Mouse (Mus musculus) adrenal gland, adult 8-10 months (tissue): ENCODE data around the gene Ext2. TPM values are rescaled to one million over a fixed set of nuclear protein-coding genes. Genes with fewer than 3 reads are reported as not detected.

ENCODE experiments used
- DNase-seq: peaks from one replicate; pipeline ENCODE4 v3.0.0; 2022
- total RNA-seq, 4 experiments: library from RNA; stranded (reverse); gene quantifications; 2 replicates each; pipeline ENCODE4 v1.2.4; 2022

The Ext2 gene
- total RNA-seq, 4 experiments from 2014 or later = 98.9 to 144 (median 104) TPM

GRCm38 (mm10) chr2:93806487-93807201, 15.7 kb downstream of the Ext2 start:
- DNase-seq = no peak

DNA sequence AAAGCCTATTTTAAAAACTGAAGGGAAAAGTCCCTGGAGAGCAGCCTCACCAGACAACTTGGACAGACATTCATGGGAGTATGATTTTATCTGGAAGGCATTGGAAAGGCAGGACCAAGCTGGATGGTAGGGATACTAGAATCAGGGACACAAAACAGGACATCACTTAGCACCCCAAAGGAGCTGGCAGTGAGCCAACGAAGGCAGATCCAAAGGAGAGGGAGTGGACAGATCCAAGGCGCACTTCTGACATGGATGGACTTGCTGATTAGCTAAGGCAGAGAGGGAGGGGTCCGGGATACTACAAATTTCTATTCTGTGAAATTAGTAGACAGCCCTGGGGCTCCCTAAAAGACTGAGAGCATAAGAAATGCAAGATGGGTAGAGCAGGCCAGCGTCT, 16.8 kb downstream of the Ext2 start:
- no peak for DNase-seq

GRCm38 (mm10) chr2:93805066-93805465, 17.3 kb downstream of the Ext2 start:
- no peak for DNase-seq

GRCm38 (mm10) chr2:93802947-93803346, 19.4 kb downstream of the Ext2 start:
- no peak for DNase-seq

GRCm38 (mm10) chr2:93801097-93801496, 21.3 kb downstream of the Ext2 start:
- no peak for DNase-seq

GRCm38 (mm10) chr2:93797162-93797795, 25.1 kb downstream of the Ext2 start:
- DNase-seq = no peak

- no peak for DNase-seq
Observed at GRCm38 (mm10) chr2:93794375-93794774, 28.0 kb downstream of the Ext2 start.

DNA sequence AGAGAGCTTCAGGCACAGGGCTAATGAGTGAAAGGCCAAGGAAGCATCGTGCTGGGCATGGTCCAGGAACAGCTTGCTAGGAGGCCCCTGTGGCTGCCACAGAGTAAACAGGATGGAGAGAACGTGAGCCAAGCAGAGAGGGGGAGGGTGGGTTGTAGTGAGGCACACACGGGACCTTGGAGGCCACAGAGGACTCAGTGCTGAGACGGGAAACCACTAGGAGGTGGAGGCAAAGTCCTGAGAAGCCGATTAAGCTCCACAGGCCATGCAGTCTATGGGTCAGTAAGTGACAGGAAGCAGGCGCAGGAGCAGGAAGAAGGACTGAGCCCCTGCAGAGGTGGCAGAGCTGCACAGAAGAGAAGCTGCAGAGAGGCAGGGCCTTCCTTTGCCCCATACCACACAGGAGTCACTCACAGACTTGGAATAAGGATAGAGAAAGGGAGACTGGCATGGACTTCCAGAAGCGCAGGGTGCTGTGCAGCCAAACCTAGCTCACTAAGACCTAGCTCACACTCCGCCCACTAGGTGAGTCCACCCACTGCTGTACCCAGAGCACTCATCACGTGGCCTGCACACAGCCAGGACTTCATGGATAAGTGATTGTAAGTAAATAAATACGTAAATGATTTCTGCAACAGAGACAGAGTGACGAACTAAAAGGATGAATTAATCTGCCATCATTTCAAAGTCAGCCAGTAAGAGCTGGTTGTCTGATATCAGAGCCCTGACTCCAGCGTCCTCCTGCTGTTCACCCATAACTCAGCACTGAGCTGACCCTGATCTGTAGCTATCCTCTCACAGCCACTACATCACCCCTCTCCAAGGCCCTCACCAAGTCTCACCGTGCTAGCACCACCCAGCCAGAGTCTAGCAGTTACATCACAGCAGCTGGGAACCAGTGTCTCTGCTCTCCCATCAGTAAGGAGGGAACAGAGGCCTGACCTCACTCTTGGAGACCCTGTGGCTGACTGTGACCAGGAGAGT, 30.6 kb downstream of the Ext2 start:
- peak; percentile 51 for DNase-seq

DNA sequence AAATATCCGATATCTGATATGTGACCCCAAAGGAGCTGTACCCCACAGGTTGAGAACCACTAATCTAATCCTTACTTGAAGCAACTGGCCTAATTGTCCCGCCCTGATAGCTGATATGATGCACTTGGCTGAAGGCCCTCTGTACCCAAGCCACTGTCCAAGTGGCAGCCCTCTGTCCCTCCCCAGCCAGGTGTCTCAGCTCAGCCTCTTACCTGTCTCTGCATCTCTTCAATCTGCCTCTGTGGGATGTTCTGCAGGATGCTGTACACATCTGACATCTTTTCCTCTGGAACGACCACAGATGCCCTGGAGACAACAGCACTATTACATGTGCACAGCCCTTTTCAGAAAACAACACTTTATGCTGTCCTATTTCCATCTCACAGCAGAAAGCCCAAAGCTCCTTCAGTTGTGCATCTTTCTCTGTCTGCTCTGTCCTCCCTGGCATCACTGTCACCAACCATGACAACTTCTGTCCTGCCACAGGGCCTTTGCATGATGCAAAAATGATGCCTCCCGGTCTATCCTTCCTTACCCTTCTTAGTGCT, 31.5 kb downstream of the Ext2 start:
- no peak for DNase-seq

DNA sequence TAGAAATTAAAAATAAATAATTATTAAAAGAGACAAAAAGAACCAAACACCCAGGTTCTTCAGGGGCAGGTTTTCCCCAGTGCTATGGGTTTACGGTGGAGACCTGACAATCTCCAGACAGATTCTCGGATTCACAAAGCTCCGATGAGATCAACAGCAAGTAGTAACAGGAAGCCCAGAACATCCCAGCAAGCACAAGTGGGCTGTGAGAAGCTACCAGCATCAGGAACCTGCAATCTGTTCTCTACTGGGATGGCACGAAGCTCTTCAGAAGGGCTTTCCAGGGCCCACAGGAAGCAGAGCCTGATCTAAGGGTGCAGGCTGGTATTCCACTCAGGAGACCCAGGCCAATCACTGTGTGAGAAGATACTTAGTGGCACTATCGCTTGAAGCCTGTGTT, 33.8 kb downstream of the Ext2 start:
- no peak for DNase-seq

DNA sequence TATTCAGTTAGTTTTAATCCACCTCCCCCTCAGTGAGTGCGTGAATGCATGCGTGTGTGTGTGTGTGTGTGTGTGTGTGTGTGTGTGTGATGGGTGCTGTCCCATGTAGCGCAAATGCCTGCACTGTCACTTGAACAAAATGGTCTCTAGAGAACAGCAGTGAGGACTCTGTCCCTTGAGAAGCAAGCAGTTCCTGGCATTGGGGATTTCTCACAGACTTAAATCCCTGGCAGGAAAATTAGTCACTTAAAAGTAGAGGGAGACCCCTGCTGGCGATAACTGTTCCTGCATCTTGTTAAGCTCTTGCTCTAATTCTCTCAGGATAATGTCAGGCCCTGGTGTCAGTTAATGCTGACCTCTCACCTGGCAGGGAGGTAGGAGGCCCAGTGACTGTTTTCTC, 36.2 kb downstream of the Ext2 start:
- peak; percentile 46 for DNase-seq

DNA sequence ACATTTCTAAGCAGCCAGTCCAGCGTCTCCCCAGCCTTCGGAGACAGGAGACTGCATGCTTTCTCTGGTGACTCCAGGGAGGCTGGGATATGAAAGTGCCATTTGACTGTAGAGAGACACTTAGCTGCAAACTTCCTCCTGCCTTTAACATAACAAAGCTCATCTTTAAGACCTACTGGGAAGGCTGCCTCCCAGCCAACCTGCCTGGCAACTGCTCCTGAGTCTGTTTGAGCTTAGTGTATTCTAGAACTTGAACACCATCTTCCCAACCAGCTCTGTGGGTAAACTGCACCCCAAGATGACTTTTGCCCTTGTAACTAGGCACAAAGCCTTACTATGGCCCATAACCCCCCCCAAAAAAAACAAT, 37.0 kb downstream of the Ext2 start:
- DNase-seq = no peak

DNA sequence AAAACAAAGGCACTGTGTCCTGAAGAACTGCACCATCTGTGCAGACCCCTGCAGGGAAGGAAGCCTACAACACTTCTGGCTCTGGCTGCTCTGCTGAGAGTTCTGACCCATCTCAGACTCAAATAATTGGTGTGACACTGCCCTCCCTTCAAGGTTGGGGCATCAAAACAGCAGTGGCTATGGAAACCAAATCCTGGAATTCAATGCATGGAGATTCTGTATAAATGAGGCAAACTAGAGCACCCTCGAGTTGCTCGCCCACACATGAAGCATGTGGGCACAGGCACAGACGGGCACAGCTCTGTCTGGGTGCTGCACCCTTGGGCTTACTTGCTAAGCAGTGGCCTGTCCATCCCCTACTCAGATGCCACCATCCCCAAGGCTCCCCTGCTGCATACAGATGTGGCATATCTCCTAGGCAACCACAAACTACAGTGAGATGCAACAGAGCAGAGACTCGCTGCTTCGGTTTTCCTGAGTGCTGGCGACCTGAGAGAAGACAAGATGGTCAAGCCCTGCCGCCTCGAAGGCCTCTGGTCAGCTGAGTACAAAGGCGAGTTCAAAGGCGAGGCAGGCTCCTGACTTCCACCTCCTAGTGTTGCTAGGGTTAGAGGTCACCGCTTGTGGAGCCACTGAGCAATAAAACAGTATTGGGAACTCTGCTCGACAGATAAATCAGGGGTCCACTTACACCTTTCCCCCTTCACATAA, 37.5 kb downstream of the Ext2 start:
- DNase-seq = no peak

DNA sequence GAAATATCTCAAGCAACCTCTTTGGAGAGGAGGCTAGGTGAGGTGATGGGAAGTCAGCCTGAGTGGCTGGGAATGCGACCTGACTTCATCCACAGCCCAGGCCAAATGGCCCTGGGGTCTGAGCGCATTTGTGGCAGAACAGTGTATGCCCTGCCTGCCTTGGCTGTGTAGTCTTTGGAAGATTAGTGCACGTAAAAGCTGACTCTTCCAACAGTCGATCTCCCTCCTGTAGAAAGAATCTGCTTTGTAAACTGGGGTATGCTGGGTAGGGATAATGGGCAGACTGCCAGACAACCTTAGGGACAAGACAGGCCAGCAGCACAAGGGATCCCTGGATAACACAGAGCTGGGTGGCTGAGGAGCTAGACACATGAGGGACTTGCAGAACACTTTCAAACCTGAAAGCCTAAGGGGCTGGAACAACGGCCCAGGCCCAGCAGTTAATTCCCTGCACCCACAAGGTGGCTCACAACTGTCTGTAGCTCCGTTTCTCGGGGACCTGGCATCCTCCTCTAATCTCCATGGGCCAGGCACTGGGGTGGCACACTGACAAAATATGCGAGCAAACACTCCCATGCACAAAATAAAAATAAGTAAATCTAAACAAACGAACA, 38.3 kb downstream of the Ext2 start:
- no peak for DNase-seq

- DNase-seq = no peak
Observed at GRCm38 (mm10) chr2:93782682-93783081, 39.7 kb downstream of the Ext2 start.

GRCm38 (mm10) chr2:93782156-93782555, 40.2 kb downstream of the Ext2 start:
- no peak for DNase-seq

DNA sequence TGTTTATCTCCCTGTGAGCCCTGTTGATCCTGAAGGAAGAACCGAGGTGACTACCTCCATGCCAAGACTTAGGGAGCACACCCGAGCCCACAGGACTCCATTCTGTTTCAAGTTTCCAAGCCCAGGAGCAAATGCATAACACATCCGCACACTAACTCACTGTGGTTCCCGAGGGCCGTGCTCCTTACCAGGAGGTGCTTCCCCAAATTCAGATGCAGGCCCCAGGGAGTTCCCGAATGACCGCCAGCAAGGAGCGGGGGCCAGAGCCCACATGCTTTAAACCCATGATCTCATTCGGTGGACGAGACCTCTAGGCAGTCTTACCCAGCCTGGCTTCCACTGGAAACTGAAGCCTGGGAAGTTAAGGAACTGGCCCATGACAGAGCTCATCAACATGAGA, 41.8 kb downstream of the Ext2 start:
- DNase-seq = no peak

DNA sequence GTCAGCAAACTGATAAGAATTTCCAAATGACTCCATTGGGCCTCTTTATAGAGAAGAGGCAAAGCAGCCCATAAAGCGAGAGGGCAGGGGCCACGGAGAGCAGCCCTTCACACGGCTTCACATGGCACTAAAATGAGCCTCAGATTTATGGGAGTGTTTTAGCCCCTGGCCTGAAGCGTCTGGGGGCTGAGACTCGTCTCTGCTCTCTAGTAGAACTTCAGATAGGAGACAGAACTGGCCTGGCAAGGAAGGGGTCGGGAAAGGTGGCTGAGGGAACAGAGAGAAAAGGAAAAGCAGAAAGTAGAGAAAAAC, 42.5 kb downstream of the Ext2 start:
- no peak for DNase-seq

- no peak for DNase-seq
Observed at GRCm38 (mm10) chr2:93779081-93779896, 43.1 kb downstream of the Ext2 start.

DNA sequence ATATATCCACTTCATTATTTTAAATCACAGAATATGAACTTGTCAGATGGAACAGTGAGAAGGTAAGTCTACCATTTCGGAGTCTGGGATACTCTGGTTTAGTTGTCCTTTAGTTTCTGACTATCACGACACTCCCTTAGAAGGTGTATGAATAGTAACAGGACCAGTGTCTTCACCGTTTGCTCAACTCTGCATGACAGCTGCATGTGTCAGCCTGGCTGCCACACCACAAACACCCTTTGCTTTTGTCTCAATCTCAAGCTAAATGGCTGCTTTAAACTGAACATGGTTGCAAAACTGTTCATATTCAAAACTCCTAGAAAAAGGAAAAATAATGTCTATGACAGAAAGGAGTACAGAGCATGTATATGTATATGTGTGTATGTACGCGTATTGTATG, 43.8 kb downstream of the Ext2 start:
- no peak for DNase-seq

DNA sequence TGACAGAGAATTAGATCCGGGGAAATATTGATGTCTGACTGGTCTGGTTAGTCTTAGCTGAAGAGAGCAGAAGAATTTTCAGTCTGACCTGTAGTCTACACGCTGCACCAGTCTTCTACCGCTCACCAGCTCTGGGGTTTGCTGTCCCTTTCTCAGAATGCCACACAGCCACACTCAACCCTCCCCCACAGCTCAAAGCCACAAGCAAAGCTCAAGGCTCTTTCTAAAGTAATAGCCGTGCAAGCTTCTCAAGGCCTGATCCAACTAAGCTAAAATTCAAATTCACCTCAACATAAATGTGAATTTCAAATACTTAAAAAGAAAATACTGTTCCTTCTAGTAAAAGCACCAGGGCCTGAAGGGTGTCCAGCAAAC, 45.3 kb downstream of the Ext2 start:
- peak; percentile 55 for DNase-seq
